Mouse (Mus musculus) midbrain, embryonic 13.5 days (tissue): ENCODE results near the gene Tram2. TPM values are rescaled to one million over a fixed set of nuclear protein-coding genes. Genes with fewer than 3 reads are reported as not detected.
A peak's percentile ranks its signal among the peaks of the same experiment; 100 is the strongest.

Source experiments
- ATAC-seq: fragments of 200-750 bp; cut with Nextera tagmentation; 2 replicates; pipeline ENCODE4 v1.8.0; 2017; ENCODE audit warnings: mild to moderate bottlenecking, moderate TSS enrichment, moderate library complexity
- H3K27ac ChIP-seq: fragments of 300-500 bp; sonication (generic); 2 replicates; pipeline ENCODE4 v1.5.1; 2015; ENCODE audit warnings: inconsistent platforms, mild to moderate bottlenecking, moderate library complexity
- H3K27me3 ChIP-seq: fragments of 300-500 bp; sonication (generic); 2 replicates; pipeline ENCODE4 v1.6.1; 2015; ENCODE audit warnings: mild to moderate bottlenecking, inconsistent platforms
- H3K36me3 ChIP-seq: fragments of 300-500 bp; sonication (generic); 2 replicates; pipeline ENCODE4 v1.6.1; 2015; ENCODE audit warnings: mild to moderate bottlenecking, inconsistent platforms
- H3K4me1 ChIP-seq: fragments of 300-500 bp; sonication (generic); replicated peaks from 2 replicates; pipeline ENCODE4 v1.6.1; 2015; ENCODE audit warnings: inconsistent platforms
- H3K4me2 ChIP-seq: fragments of 300-500 bp; sonication (generic); replicated peaks from 2 replicates; pipeline ENCODE4 v1.6.1; 2015; ENCODE audit warnings: moderate library complexity, mild to moderate bottlenecking, inconsistent platforms
- H3K4me3 ChIP-seq: fragments of 300-500 bp; sonication (generic); replicated peaks from 2 replicates; pipeline ENCODE4 v1.5.1; 2015; ENCODE audit warnings: mild to moderate bottlenecking, inconsistent platforms
- H3K9ac ChIP-seq: fragments of 300-500 bp; sonication (generic); replicated peaks from 2 replicates; pipeline ENCODE4 v1.6.1; 2015; ENCODE audit warnings: mild to moderate bottlenecking, inconsistent platforms
- H3K9me3 ChIP-seq: fragments of 300-500 bp; sonication (generic); 2 replicates; pipeline ENCODE4 v1.6.1; 2016; ENCODE audit warnings: mild to moderate bottlenecking, inconsistent platforms
- WGBS: fragments of 180-500 bp; shearing (Covaris S2); methylation state at CpG from one replicate; pipeline ENCODE4 v1.1.7; 2015; 5-methylcytosine and 5-hydroxymethylcytosine counted together
- polyA plus RNA-seq: library from polyadenylated mRNA; unstranded; fragments of >200 nt; fragmentation: Nextera tagmentation; extraction: Ambion mirVana; gene quantifications from 2 replicates; pipeline ENCODE4 v1.2.1, GENCODE M21; 2015

The Tram2 gene
- polyA plus RNA-seq, 1 experiment from 2014 or later, result 2.5 TPM

GRCm38 (mm10) chr1:20984103-20984502 lies 94.9 kb downstream of the Tram2 start:
- 75% methylated on average over 2 of the region's 2 CpGs for WGBS

GRCm38 (mm10) chr1:20981764-20982163 lies 97.3 kb downstream of the Tram2 start:
- no peak for ATAC-seq
- 95% methylated on average over 6 of the region's 6 CpGs for WGBS
- no peak overlapping the region for H3K27ac ChIP-seq
- no peaks in the 10 kb centered on the region for H3K36me3 ChIP-seq
- H3K27me3 ChIP-seq, result no peaks in the 10 kb centered on the region
- no peaks in the 10 kb centered on the region for H3K9me3 ChIP-seq
- H3K4me1 ChIP-seq, result no peaks in the 10 kb centered on the region
- no peak overlapping the region for H3K9ac ChIP-seq
- no peak overlapping the region for H3K4me3 ChIP-seq
- H3K4me2 ChIP-seq, result no peak overlapping the region

More at GRCm38 (mm10) chr1:20984103-20984502, 94.9 kb downstream of the Tram2 start:
- no peak overlapping the region for H3K9ac ChIP-seq
- H3K9me3 ChIP-seq, result no peaks in the 10 kb centered on the region
- H3K4me1 ChIP-seq, result no peaks in the 10 kb centered on the region
- no peak overlapping the region for H3K4me2 ChIP-seq
- H3K36me3 ChIP-seq, result no peaks in the 10 kb centered on the region
- ATAC-seq, result no peak
- H3K27ac ChIP-seq, result no peak overlapping the region
- H3K4me3 ChIP-seq, result no peak overlapping the region
- no peaks in the 10 kb centered on the region for H3K27me3 ChIP-seq

- no peaks in the 10 kb centered on the region for H3K4me1 ChIP-seq
- H3K27me3 ChIP-seq, result no peaks in the 10 kb centered on the region
- no peak overlapping the region for H3K4me3 ChIP-seq
- 0 out of 2 replicates have a peak, but pooled peaks have one; percentile 60 for ATAC-seq
- H3K9ac ChIP-seq, result no peak overlapping the region
- H3K4me2 ChIP-seq, result no peak overlapping the region
- H3K36me3 ChIP-seq, result no peaks in the 10 kb centered on the region
- H3K27ac ChIP-seq, result no peak overlapping the region
- H3K9me3 ChIP-seq, result no peaks in the 10 kb centered on the region
- WGBS, result 32% methylated on average over 1 of the region's 1 CpGs
Observed at GRCm38 (mm10) chr1:20980553-20980952, 98.5 kb downstream of the Tram2 start.

- no peak for ATAC-seq
- H3K36me3 ChIP-seq, result no peaks in the 10 kb centered on the region
Observed at GRCm38 (mm10) chr1:20974341-20975135, 104.5 kb downstream of the Tram2 start.

DNA sequence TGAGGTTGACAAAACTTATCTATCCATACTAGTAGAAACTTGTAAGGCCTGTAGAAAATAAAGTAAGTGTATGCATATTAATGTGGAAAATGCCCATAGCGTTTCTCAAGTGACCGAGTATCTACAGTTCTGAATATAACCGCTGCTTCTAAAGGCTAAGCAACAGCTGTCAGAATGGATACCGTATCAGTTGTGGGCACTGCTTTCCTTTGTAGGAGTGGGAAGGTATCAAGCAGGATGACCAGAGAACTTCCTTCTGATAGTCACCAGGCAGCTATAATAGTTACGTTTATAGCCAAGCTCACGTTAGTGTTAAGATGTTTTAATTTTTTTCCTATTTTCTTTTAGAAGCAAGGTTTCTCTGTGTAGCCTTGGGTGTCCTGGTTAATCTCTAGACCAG lies 105.6 kb downstream of the Tram2 start:
- H3K36me3 ChIP-seq, result no peaks in the 10 kb centered on the region
- H3K9me3 ChIP-seq, result no peaks in the 10 kb centered on the region
- H3K9ac ChIP-seq, result no peak overlapping the region
- no peaks in the 10 kb centered on the region for H3K4me1 ChIP-seq
- WGBS, result 93% methylated on average over 6 of the region's 6 CpGs
- no peak overlapping the region for H3K4me3 ChIP-seq
- H3K27ac ChIP-seq, result no peak overlapping the region
- H3K4me2 ChIP-seq, result no peak overlapping the region
- H3K27me3 ChIP-seq, result no peaks in the 10 kb centered on the region
- no peak for ATAC-seq

More at GRCm38 (mm10) chr1:20974341-20975135, 104.5 kb downstream of the Tram2 start:
- 81% methylated on average over 9 of the region's 9 CpGs for WGBS
- Histone ChIP-seq H3K4me2 (no peak overlapping the region), H3K27me3 (no peaks in the 10 kb centered on the region), H3K9me3 (no peaks in the 10 kb centered on the region), H3K9ac (no peak overlapping the region), H3K4me3 (no peak overlapping the region), H3K27ac (no peak overlapping the region), H3K4me1 (no peaks in the 10 kb centered on the region)

DNA sequence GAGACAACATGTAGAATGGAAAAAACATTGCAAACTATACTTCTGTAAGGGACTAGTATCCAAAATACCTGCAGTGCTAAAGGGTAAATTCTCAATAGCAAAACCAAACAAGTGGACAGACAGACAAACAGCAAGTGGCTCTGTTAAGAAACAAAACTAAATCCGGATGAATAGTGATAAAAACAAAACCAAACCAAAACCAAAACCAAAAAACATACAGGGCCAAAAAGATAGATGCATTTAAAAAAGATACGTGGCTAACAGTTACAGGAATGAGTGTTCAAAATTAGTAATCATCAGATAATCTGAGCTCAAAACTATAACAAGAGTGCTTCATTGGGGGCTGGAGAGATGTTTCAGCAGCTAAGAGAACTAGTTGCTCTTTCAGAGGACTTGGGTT lies 109.4 kb downstream of the Tram2 start:
- Histone ChIP-seq H3K27me3 (no peaks in the 10 kb centered on the region), H3K9me3 (no peaks in the 10 kb centered on the region), H3K4me1 (no peaks in the 10 kb centered on the region), H3K9ac (no peak overlapping the region), H3K36me3 (no peaks in the 10 kb centered on the region), H3K4me3 (no peak overlapping the region), H3K4me2 (no peak overlapping the region), H3K27ac (no peak overlapping the region)
- 84% methylated on average over 2 of the region's 2 CpGs for WGBS
- ATAC-seq, result no peak

GRCm38 (mm10) chr1:20954876-20955275 lies 124.2 kb downstream of the Tram2 start:
- no peak overlapping the region for H3K4me2 ChIP-seq
- peaks cover 10% of the 10 kb centered on the region for H3K4me1 ChIP-seq
- ATAC-seq, result no peak
- no peak overlapping the region for H3K4me3 ChIP-seq
- 88% methylated on average over 3 of the region's 3 CpGs for WGBS
- no peaks in the 10 kb centered on the region for H3K9me3 ChIP-seq
- H3K9ac ChIP-seq, result no peak overlapping the region
- no peak overlapping the region for H3K27ac ChIP-seq
- H3K36me3 ChIP-seq, result no peaks in the 10 kb centered on the region
- no peaks in the 10 kb centered on the region for H3K27me3 ChIP-seq

DNA sequence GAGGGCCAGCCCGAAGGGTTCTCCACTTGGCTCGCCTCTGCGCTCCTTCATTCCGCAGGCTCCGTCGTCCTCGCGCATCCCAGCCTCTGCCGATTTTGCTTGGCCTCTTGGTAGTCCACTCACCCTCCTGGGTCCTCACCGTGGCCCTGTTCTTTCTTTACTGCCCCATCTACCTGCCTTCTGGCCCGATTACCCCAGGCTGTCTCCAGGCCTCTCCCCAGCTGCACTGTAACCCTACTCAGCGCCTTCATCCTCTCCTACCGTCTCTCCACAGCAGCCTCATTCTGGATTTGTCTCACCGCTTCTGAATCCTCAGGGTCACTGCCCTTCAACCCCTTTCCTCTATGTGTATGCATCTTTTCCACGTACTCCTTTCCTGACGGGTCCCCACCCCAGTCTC lies 127.2 kb downstream of the Tram2 start:
- Histone ChIP-seq H3K27me3 (no peaks in the 10 kb centered on the region), H3K9ac (peak overlapping the region; percentile 79)

DNA sequence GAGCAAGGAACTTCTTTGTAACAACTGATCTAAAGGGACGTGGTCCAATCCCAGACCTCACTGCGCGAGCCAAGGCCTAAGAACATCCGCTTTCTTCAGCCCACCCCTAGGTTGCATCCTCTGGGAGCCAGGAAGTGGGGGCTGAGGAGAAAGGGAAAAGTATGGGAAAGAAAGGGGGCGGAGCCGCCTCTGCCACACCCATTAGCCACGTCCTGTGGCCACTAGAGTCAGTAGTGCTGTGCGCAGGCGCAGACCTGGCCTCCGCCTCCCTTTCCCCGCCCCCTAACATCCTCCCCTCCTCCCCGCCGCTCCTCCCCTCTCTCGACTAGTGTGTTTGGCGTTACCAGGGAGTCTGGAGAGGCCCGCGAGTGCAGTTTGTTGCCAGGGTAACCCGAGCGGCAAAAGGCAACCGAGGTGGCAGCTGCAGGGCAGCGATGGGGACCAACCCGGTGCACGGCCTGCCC lies 127.7 kb downstream of the Tram2 start, which contains the start of gene Efhc1:
Gene Efhc1, plus strand, starts transcription at position 327 of the 464 bp plus-strand sequence.
- Histone ChIP-seq H3K9me3 (no peaks in the 10 kb centered on the region), H3K27ac (peak within 1 kb of the TSS; percentile 91), H3K4me3 (peak within 1 kb of the TSS; percentile 56), H3K36me3 (no peaks in the 10 kb centered on the region), H3K4me1 (peaks cover 10% of the 10 kb centered on the region), H3K9ac (peak within 1 kb of the TSS; percentile 79), H3K27me3 (no peaks in the 10 kb centered on the region), H3K4me2 (peak within 1 kb of the TSS; percentile 66)
- peak; percentile 98 for ATAC-seq
- 1% methylated on average over 23 of the region's 23 CpGs for WGBS

More for the DNA sequence above, 127.2 kb downstream of the Tram2 start:
- Histone ChIP-seq H3K4me3 (peak overlapping the region; percentile 56), H3K36me3 (no peaks in the 10 kb centered on the region), H3K9me3 (no peaks in the 10 kb centered on the region), H3K27ac (peak overlapping the region; percentile 91), H3K4me1 (peaks cover 10% of the 10 kb centered on the region), H3K4me2 (peak overlapping the region; percentile 66)
- WGBS, result under 1% methylated on average over 16 of the region's 16 CpGs
- no peak for ATAC-seq

Other genes starting within 250 kb of the Tram2 start
- 12.5 and 13.4 TPM in 2 replicates for gene Paqr8, start 188.6 kb downstream of the Tram2 start, polyA plus RNA-seq
- 1.5 TPM in 2 replicates for gene Efhc1, start 127.6 kb downstream of the Tram2 start, polyA plus RNA-seq
- 15.7 and 16.7 TPM in 2 replicates for gene Tmem14a, start 139.3 kb upstream of the Tram2 start, polyA plus RNA-seq
- 0.61 and 0.87 TPM in 2 replicates for gene Gsta3, start 161.4 kb upstream of the Tram2 start, polyA plus RNA-seq